Mouse (Mus musculus) liver, adult 2 months (tissue): Measurements from ENCODE around the gene Vnn1.

Source experiments
- CTCF ChIP-seq: fragments of 200-500 bp; IDR thresholded peaks from 2 replicates; pipeline ENCODE4 v1.5.1; 2011; ENCODE audit warnings: low read depth, low read length, control low read depth
- POLR2A ChIP-seq: fragments of 200-500 bp; IDR thresholded peaks from 2 replicates; pipeline ENCODE4 v1.6.1; 2011; ENCODE audit warnings: low read length, control low read depth; ENCODE audit not compliant: insufficient read depth; ENCODE audit errors: extremely low read depth

DNA sequence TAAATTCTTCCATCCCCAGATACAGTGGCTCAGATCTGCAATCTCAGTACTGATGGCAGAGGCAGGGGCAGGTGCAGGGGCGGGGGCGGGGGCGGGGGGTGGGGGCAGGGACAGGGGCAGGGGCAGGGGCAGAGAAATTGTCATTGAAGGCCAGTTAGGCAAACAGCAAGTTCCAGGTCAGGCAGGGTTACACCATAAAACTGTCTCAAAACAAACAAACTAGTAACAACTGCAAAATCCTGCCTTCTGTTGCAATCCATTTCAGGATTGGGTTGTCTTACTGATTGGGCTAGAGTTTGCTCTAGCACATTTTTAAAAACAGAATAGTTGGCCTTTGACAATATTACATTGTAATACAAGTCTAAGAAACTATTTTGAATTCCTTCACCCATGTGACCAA, 28.0 kb downstream of the Vnn1 start:
- no peak for TF ChIP-seq CTCF
- no peak for TF ChIP-seq POLR2A
